Mouse (Mus musculus) lung, postnatal 0 days (tissue): ENCODE measurements at regions not wholly inside any gene's neighbourhood (a gene's known extent, or its start where the extent isn't known, plus 50 kb on each side); places are given as distances from the start of the nearest gene placed in this dataset.
A peak's percentile ranks its signal among the peaks of the same experiment; 100 is the strongest.

Experiments used
- ATAC-seq: fragments of 200-750 bp; cut with Nextera tagmentation; 2 replicates; pipeline ENCODE4 v1.8.0; 2017; ENCODE audit warnings: moderate library complexity
- DNase-seq: peaks from one replicate; pipeline ENCODE4 v3.0.0-alpha.2; 2016; ENCODE audit warnings: low spot score
- H3K27ac ChIP-seq: fragments of 300-500 bp; sonication (generic); 2 replicates; pipeline ENCODE4 v1.5.1; 2014; ENCODE audit warnings: antibody characterized with exemption, mild to moderate bottlenecking, low read length, mixed read lengths
- H3K27me3 ChIP-seq: fragments of 300-500 bp; sonication (generic); replicated peaks from 2 replicates; pipeline ENCODE4 v1.6.1; 2014; ENCODE audit warnings: low read length, mixed read lengths; ENCODE audit not compliant: insufficient read depth
- H3K36me3 ChIP-seq: fragments of 300-500 bp; sonication (generic); 2 replicates; pipeline ENCODE4 v1.6.1; 2014; ENCODE audit warnings: low read length, mixed read lengths; ENCODE audit not compliant: insufficient read depth
- H3K4me1 ChIP-seq: fragments of 300-500 bp; sonication (generic); 2 replicates; pipeline ENCODE4 v1.6.1; 2014; ENCODE audit warnings: antibody characterized with exemption, low read depth, low read length, mixed read lengths; ENCODE audit not compliant: insufficient read depth
- H3K4me2 ChIP-seq: fragments of 300-500 bp; sonication (generic); replicated peaks from 2 replicates; pipeline ENCODE4 v1.6.1; 2014; ENCODE audit warnings: low read depth, mild to moderate bottlenecking, low read length, moderate library complexity, mixed read lengths
- H3K4me3 ChIP-seq: fragments of 300-500 bp; sonication (generic); 2 replicates; pipeline ENCODE4 v1.5.1; 2014; ENCODE audit warnings: low read depth, low read length
- H3K9ac ChIP-seq: fragments of 300-500 bp; sonication (generic); replicated peaks from 2 replicates; pipeline ENCODE4 v1.6.1; 2014; ENCODE audit warnings: low read depth, mild to moderate bottlenecking
- H3K9me3 ChIP-seq: fragments of 300-500 bp; sonication (generic); 2 replicates; pipeline ENCODE4 v1.6.1; 2016; ENCODE audit warnings: low read length, mixed read lengths
- CTCF ChIP-seq: IDR thresholded peaks from 2 replicates; pipeline ENCODE4 v1.5.1; 2016; ENCODE audit warnings: antibody characterized with exemption, mild to moderate bottlenecking
- EP300 ChIP-seq: IDR thresholded peaks from 2 replicates; pipeline ENCODE4 v1.6.1; 2016; ENCODE audit warnings: antibody characterized with exemption, mild to moderate bottlenecking, control low read depth
- WGBS: fragments of 180-500 bp; shearing (Covaris S2); extraction: QIAGEN DNeasy Blood & Tissue Kit; methylation state at CpG from one replicate; pipeline ENCODE4 v1.1.7; 2014; 5-methylcytosine and 5-hydroxymethylcytosine counted together

- TF ChIP-seq CTCF, result no peak
- no peak for TF ChIP-seq EP300
- no peak overlapping the region for H3K4me3 ChIP-seq
- H3K9ac ChIP-seq, result no peak overlapping the region
- WGBS, result 52% methylated on average over 1 of the region's 1 CpGs
- no peaks in the 10 kb centered on the region for H3K9me3 ChIP-seq
- H3K27ac ChIP-seq, result no peak overlapping the region
- no peaks in the 10 kb centered on the region for H3K36me3 ChIP-seq
- ATAC-seq (no peak), DNase-seq (no peak)
- no peaks in the 10 kb centered on the region for H3K4me1 ChIP-seq
- H3K27me3 ChIP-seq, result no peaks in the 10 kb centered on the region
- H3K4me2 ChIP-seq, result no peak overlapping the region
Observed at GRCm38 (mm10) chr1:194354332-194355120, 263.5 kb upstream of the Plxna2 start.

- Histone ChIP-seq H3K4me1 (no peaks in the 10 kb centered on the region), H3K9ac (no peak overlapping the region), H3K27ac (no peak overlapping the region), H3K27me3 (no peaks in the 10 kb centered on the region), H3K4me2 (no peak overlapping the region), H3K9me3 (no peaks in the 10 kb centered on the region), H3K4me3 (no peak overlapping the region), H3K36me3 (no peaks in the 10 kb centered on the region)
- ATAC-seq, result no peak
- WGBS, result 17% methylated on average over 3 of the region's 3 CpGs
- peak; percentile 36 for DNase-seq
- TF ChIP-seq EP300 (no peak), CTCF (no peak)
Observed at GRCm38 (mm10) chr1:194345304-194346033, 272.5 kb upstream of the Plxna2 start.

DNA sequence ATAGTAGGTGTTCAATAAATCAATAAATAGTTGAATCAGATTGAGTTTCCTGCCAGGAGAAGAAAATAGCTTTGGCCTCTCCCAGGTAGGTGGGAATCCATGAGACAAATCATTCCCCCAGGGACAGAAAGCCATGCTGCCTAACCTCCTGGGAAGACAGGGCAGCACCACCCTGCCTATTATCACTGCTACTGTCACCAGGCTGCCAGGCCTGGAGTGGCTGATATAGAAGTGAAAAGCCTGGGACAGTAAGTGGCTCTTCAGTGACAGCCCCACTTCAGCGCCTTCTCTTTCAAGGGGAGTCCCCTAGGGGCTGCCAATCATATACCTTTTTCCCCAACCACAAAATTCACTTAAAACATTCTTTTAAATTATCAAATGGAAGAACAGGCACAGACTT is 275.4 kb upstream of the Plxna2 start:
- Histone ChIP-seq H3K4me1 (no peaks in the 10 kb centered on the region), H3K27me3 (no peaks in the 10 kb centered on the region), H3K9me3 (no peaks in the 10 kb centered on the region), H3K4me2 (no peak overlapping the region), H3K4me3 (no peak overlapping the region), H3K9ac (no peak overlapping the region), H3K27ac (no peak overlapping the region), H3K36me3 (no peaks in the 10 kb centered on the region)
- DNase-seq, result no peak
- ATAC-seq, result no peak
- 78% methylated on average over 1 of the region's 1 CpGs for WGBS
- TF ChIP-seq EP300, result no peak
- no peak for TF ChIP-seq CTCF

DNA sequence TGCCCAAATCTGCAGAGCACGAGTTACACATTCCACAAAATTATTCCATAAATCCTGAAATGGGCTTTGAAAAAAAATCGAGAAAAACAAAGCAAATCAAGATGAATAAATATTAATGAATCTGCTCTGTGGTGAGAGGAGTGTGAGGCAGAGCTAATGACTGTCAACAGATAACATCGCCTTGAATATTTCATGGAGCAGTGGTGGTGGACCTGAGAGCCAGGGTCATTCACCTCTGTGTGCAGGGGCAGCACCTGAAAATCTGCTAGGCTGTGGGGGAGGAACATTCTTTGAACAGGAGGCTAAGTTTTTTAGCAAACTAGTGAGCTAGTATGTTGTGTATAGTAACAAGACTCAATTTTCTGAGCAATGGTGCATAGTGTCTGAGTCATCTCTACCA is 276.3 kb upstream of the Plxna2 start:
- no peaks in the 10 kb centered on the region for H3K27me3 ChIP-seq
- TF ChIP-seq EP300 (no peak), CTCF (no peak)
- ATAC-seq, result no peak
- H3K27ac ChIP-seq, result no peak overlapping the region
- no peaks in the 10 kb centered on the region for H3K36me3 ChIP-seq
- no peak overlapping the region for H3K4me2 ChIP-seq
- H3K9me3 ChIP-seq, result no peaks in the 10 kb centered on the region
- 42% methylated on average over 3 of the region's 3 CpGs for WGBS
- no peak for DNase-seq
- H3K4me1 ChIP-seq, result no peaks in the 10 kb centered on the region
- H3K4me3 ChIP-seq, result no peak overlapping the region
- H3K9ac ChIP-seq, result no peak overlapping the region

DNA sequence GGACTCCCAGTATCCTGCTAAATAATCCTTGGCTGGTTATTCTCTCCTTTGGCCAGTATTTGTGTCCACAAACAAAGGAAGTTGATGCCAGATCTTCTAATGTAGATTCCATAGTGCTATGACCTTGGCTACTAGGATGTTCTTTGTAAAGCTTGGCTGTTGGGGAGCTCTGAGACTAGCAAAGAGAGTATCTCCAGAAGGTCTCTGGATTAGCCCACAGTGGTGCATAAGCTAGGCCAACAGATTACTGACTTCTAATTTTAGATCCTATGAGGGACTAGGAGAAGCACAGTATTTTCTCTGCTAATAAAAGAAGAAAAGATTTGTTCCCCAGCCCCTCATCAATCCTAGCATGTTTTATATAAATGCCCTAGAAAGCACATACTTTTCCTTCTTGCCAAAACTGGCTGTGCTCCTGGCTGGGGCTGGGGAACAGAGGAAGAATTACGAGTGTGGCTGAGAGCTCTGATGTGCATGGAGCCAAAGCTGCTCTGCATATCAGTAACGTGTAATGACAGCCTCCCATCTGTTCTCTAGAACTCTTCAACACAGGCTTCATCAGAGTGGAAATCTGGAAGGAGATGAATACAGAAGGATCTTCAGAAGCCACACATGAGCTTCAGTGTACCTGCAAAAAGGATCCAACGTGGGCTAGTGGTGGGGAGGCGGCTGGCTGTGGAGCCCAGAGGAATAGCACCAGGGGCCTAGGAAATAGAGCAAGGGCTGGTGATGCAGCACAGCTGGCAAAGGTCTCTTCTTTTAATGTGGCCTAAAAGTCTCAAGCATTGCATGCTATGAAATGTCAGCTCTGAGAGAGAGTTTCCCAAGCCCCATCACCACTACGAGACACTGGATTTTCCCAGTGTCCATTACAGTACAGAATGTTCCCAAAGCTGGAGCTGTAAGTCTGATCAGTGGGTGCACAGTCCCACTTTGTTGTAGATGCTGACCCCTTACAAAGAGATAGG is 283.0 kb upstream of the Plxna2 start:
- Histone ChIP-seq H3K4me2 (no peak overlapping the region), H3K36me3 (no peaks in the 10 kb centered on the region), H3K27me3 (no peaks in the 10 kb centered on the region), H3K9ac (no peak overlapping the region), H3K27ac (peak overlapping the region; percentile 57; the same call in 1 of the 2 replicates), H3K4me3 (no peak overlapping the region), H3K9me3 (no peaks in the 10 kb centered on the region), H3K4me1 (no peaks in the 10 kb centered on the region)
- DNase-seq, result peak; percentile 83
- ATAC-seq, result peak; percentile 88
- 49% methylated on average over 5 of the region's 5 CpGs for WGBS
- TF ChIP-seq EP300 (no peak), CTCF (no peak)

DNA sequence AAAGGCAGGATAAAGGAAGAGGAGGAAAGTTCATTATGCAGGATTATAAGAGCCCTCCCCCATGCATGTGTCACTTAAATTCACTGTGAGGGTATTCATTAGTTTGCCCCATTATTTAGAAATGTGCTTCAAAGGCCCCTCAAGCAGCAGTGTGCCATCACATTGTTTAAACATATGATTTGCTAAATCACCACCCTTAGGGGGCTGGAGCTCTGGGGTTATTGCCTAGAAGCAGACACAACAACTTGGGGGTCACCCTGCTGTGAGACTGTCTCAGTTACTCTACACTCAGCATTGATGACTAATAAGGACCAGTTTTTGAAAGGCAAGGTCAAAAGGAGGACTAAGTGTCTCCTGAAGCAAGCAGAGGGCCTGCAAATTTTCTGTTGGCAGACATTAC is 285.4 kb upstream of the Plxna2 start:
- ATAC-seq, result no peak
- no peaks in the 10 kb centered on the region for H3K9me3 ChIP-seq
- no peak overlapping the region for H3K9ac ChIP-seq

More for the DNA sequence above, 285.4 kb upstream of the Plxna2 start:
- Histone ChIP-seq H3K4me3 (no peak overlapping the region), H3K36me3 (no peaks in the 10 kb centered on the region), H3K4me2 (no peak overlapping the region), H3K27ac (no peak overlapping the region), H3K4me1 (no peaks in the 10 kb centered on the region), H3K27me3 (no peaks in the 10 kb centered on the region)
- no peak for TF ChIP-seq EP300
- no peak for TF ChIP-seq CTCF
- DNase-seq, result no peak
